Mouse (Mus musculus) intestine, postnatal 0 days (tissue): ENCODE measurements around the gene Gimap4. TPM values are rescaled to one million over a fixed set of nuclear protein-coding genes. Genes with fewer than 3 reads are reported as not detected.

Experiments
- ATAC-seq: fragments of 200-750 bp; cut with Nextera tagmentation; 2 replicates; pipeline ENCODE4 v1.8.0; 2017; ENCODE audit warnings: mild to moderate bottlenecking, moderate TSS enrichment, moderate library complexity
- H3K27ac ChIP-seq: fragments of 300-500 bp; sonication (generic); 2 replicates; pipeline ENCODE4 v1.5.1; 2014; ENCODE audit warnings: mild to moderate bottlenecking, low read depth, low read length, moderate library complexity
- H3K27me3 ChIP-seq: fragments of 300-500 bp; sonication (generic); replicated peaks from 2 replicates; pipeline ENCODE4 v1.6.1; 2014; ENCODE audit warnings: low read length, mixed read lengths; ENCODE audit not compliant: control insufficient read depth, insufficient read depth
- H3K36me3 ChIP-seq: fragments of 300-500 bp; sonication (generic); 2 replicates; pipeline ENCODE4 v1.6.1; 2014; ENCODE audit warnings: mild to moderate bottlenecking, moderate library complexity; ENCODE audit not compliant: control insufficient read depth, insufficient read depth
- H3K4me1 ChIP-seq: fragments of 300-500 bp; sonication (generic); replicated peaks from 2 replicates; pipeline ENCODE4 v1.6.1; 2014; ENCODE audit warnings: antibody characterized with exemption, low read length, mixed read lengths; ENCODE audit not compliant: control insufficient read depth, insufficient read depth
- H3K4me2 ChIP-seq: fragments of 300-500 bp; sonication (generic); replicated peaks from 2 replicates; pipeline ENCODE4 v1.6.1; 2014; ENCODE audit warnings: low read depth, mild to moderate bottlenecking, moderate library complexity
- H3K4me3 ChIP-seq: fragments of 300-500 bp; sonication (generic); 2 replicates; pipeline ENCODE4 v1.5.1; 2014; ENCODE audit warnings: low read depth, low read length
- H3K9ac ChIP-seq: fragments of 300-500 bp; sonication (generic); 2 replicates; pipeline ENCODE4 v1.6.1; 2014; ENCODE audit warnings: mild to moderate bottlenecking, low read depth, low read length
- H3K9me3 ChIP-seq: fragments of 300-500 bp; sonication (generic); 2 replicates; pipeline ENCODE4 v1.6.1; 2016; ENCODE audit warnings: mixed run types; ENCODE audit not compliant: control insufficient read depth
- CTCF ChIP-seq: sonication (generic); IDR thresholded peaks from 2 replicates; pipeline ENCODE4 v1.5.1; 2016; ENCODE audit warnings: low read depth, mild to moderate bottlenecking, control low read depth, antibody characterized with exemption, moderate library complexity
- WGBS: fragments of 180-500 bp; shearing (Covaris S2); extraction: QIAGEN DNeasy Blood & Tissue Kit; methylation state at CpG from one replicate; pipeline ENCODE4 v1.1.7; 2014; 5-methylcytosine and 5-hydroxymethylcytosine counted together
- polyA plus RNA-seq: library from polyadenylated mRNA; unstranded; fragments of >200 nt; fragmentation: Nextera tagmentation; extraction: Ambion mirVana; gene quantifications from 2 replicates; pipeline ENCODE4 v1.2.1, GENCODE M21; 2015

The Gimap4 gene
- polyA plus RNA-seq, 1 experiment from 2014 or later, result 9.6 TPM

DNA sequence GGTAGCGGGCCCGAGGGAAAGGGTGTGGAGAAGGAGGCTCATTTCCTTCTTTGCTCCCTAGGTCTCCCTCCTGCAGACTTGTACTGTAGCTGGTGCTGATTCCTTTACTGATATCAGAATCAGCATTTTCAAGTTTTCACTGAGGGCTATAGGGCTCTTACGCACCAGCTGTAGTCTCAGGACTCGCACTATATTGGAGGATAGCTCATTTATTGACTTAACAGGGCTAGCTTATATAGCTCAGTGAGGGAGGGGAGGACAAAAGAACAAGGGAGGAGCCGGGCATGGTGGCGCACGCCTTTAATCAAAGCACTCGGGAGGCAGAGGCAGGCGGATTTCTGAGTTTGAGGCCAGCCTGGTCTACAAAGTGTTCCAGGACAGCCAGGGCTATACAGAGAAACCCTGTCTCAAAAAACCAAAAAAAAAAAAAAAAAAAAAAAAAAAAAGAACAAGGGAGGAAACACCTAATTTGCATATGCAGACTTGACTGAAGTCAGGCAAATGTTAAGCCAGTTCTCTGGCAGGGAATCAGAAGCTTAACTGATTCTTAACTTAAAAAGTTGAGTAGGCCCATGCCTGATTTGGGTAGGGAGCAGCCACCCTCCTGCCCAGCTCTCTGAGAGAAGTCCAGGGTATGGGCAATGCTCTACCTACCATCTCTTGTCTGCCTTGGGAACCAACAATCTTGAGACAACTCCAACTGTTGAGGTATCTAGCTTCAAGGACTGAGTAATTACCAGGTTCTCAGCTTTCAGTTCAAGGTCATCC is 9.9 kb upstream of the Gimap4 start:
- Histone ChIP-seq H3K4me1 (no peaks in the 10 kb centered on the region; the same call in 1 of the 2 replicates), H3K4me3 (no peak overlapping the region), H3K9ac (no peak overlapping the region), H3K9me3 (no peaks in the 10 kb centered on the region), H3K27ac (no peak overlapping the region), H3K4me2 (no peak overlapping the region), H3K27me3 (no peaks in the 10 kb centered on the region), H3K36me3 (no peaks in the 10 kb centered on the region)
- 69% methylated on average over 9 of the region's 9 CpGs for WGBS
- TF ChIP-seq CTCF, result no peak
- no peak for ATAC-seq

DNA sequence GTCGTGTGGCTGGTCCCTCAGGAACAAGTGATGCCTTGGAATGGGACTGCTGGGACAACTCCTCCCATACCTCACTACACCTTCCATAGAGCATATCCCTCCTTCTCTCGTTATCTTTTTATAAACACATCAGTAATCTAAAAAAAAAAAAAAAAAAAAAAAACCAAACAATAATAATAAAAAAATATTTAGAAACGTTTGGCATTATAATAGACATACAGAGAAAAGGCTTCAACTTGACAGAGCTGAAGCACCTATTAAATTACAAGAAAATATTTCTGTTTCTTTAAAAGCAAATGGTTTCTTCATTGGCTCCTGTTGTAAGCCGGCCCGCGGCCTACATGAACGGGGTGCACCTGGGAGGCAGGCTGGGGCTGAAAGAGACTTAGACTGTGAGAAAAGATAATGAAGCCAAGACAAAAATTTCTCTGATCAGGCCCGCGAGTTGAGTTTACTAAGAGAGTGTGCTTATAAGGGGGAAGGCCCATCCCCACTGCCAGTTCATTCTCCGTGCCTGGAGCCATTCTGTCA is 8.9 kb upstream of the Gimap4 start:
- TF ChIP-seq CTCF, result no peak
- 28% methylated on average over 10 of the region's 10 CpGs for WGBS
- Histone ChIP-seq H3K9ac (peak overlapping the region; percentile 35; the same call in 1 of the 2 replicates), H3K36me3 (no peaks in the 10 kb centered on the region), H3K4me2 (peak overlapping the region; percentile 64), H3K4me1 (no peaks in the 10 kb centered on the region; the same call in 1 of the 2 replicates), H3K4me3 (peak overlapping the region; percentile 39), H3K27ac (peak overlapping the region; percentile 47; the same call in 1 of the 2 replicates), H3K9me3 (no peaks in the 10 kb centered on the region), H3K27me3 (no peaks in the 10 kb centered on the region)
- ATAC-seq, result 0 out of 2 replicates have a peak, but pooled peaks have one; percentile 8

DNA sequence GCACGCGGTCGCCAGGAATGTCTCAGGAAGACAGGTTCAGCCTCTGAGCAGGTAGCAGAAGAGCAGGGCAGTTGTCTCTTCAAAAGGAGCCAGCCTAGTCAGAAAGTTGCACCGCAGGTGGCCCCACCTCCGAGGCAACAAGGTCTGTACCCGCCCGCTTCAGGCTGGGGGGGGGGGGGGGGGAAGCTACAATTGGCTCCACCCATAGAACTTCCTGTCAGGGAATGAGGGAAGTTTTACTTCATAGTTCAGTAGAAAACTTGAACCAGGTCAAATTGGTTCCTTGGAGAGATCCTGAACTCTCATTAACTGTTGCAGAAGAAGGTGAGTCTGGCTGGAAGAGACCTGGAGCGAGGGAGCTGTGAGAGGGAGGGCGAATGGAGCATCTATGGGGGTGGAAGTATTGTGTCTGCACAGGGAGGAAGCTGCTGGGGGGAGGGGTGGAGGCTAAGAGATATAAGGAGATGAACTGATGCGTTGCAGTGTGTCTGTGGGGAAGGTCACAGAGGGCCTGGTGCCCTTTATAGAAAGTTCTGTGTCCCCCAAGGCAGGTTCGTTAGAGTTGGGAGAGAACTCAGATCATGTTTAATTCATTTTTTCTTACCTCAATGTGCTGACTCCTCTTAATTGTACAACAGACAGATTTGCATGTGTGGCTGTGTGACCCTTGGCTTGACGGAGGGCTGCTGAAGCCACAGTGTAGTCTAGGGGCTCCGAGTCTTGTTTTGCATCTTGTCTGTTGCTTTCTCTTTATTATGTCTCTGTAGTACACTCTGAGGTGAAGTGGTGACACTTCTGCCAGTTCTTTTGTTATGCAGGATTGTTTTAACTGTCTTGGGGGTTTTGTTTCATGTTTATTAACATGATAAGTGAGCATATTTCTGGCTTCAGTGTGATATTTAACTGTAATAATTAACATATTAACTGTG is 8.2 kb upstream of the Gimap4 start, which contains the start of gene Gimap9:
Gimap9 (plus strand) TSS at position 199 of the 929 bp plus-strand sequence.
- TF ChIP-seq CTCF, result no peak
- Histone ChIP-seq H3K27me3 (no peaks in the 10 kb centered on the region), H3K9ac (peak within 1 kb of the TSS; percentile 35; the same call in 1 of the 2 replicates), H3K4me3 (peak within 1 kb of the TSS; percentile 39), H3K27ac (peak within 1 kb of the TSS; percentile 47; the same call in 1 of the 2 replicates), H3K9me3 (no peaks in the 10 kb centered on the region), H3K4me1 (no peaks in the 10 kb centered on the region; the same call in 1 of the 2 replicates), H3K36me3 (no peaks in the 10 kb centered on the region), H3K4me2 (peak within 1 kb of the TSS; percentile 64)
- peak; percentile 69 for ATAC-seq
- WGBS, result 18% methylated on average over 13 of the region's 13 CpGs

DNA sequence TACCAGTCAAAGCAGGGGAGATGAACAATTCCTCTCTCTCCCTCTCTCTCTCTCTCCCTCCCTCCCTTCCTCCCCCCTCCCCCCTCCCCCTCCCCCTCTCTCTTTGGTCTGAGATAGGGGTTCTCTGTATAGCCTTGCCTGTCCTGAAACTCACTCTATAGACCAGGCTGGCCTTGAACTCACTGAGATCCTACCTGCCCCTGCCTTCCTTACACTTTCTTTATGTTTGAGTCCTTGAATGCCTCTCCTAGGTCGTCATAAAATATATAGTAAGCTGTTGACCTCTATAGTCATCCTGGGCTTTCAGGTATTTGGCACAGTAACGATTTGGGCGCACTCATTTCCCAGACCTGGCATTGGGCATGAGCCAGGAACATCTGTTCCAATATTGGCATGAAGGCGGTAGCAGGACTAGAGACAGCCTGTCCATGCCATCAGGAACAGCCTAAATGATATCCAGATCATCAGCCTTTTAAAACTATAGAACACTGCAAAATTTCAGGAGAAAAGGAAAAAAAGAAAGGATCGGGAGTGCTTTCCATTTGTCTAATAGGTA is 7.4 kb upstream of the Gimap4 start:
- no peak overlapping the region for H3K27ac ChIP-seq

DNA sequence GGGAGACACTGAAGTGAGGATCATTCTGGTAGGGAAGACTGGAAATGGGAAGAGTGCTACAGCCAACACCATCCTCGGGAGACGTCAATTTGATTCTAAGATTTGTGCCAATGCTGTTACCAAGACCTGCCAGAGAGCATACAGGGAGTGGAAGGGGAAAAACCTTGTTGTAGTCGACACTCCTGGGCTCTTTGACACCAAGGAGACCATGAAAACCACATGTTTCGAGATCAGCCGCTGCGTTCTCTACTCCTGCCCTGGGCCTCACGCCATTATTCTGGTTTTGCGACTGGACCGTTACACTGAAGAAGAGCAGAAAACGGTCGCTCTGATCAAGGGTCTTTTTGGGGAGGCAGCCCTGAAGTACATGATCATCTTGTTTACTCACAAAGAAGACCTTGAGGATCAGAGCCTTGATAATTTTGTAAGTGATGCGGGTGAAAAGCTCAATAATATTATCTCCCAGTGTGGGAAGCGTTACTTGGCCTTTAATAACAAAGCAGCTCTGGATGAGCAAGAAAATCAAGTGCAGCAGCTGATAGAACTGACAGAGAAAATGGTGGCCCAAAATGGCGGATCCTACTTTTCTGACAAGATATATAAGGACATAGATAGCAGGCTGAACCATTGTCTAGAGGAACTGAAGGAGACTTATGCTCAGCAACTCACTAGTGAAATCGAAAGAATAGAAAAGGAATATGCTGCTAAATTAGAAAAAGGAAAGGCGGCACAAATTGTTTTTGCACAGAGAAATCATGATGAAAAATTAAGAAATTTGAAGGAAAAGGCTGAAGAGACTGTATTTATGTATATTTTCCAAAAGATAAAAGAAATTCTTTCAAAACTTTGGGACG is 6.6 kb upstream of the Gimap4 start:
- Histone ChIP-seq H3K36me3 (no peaks in the 10 kb centered on the region), H3K27ac (no peak overlapping the region), H3K9ac (no peak overlapping the region), H3K4me1 (no peaks in the 10 kb centered on the region; the same call in 1 of the 2 replicates), H3K27me3 (no peaks in the 10 kb centered on the region), H3K9me3 (no peaks in the 10 kb centered on the region), H3K4me2 (no peak overlapping the region), H3K4me3 (no peak overlapping the region)
- no peak for ATAC-seq
- TF ChIP-seq CTCF, result no peak
- 95% methylated on average over 17 of the region's 17 CpGs for WGBS

More for the DNA sequence above, 7.4 kb upstream of the Gimap4 start:
- Histone ChIP-seq H3K4me2 (peak overlapping the region; percentile 64), H3K4me1 (no peaks in the 10 kb centered on the region; the same call in 1 of the 2 replicates), H3K9me3 (no peaks in the 10 kb centered on the region), H3K27me3 (no peaks in the 10 kb centered on the region), H3K9ac (no peak overlapping the region), H3K36me3 (no peaks in the 10 kb centered on the region), H3K4me3 (peak overlapping the region; percentile 39; the same call in 1 of the 2 replicates)
- no peak for TF ChIP-seq CTCF
- ATAC-seq, result no peak
- 73% methylated on average over 5 of the region's 5 CpGs for WGBS
